Mouse (Mus musculus): ENCODE results near the gene Tmem201.

DNA sequence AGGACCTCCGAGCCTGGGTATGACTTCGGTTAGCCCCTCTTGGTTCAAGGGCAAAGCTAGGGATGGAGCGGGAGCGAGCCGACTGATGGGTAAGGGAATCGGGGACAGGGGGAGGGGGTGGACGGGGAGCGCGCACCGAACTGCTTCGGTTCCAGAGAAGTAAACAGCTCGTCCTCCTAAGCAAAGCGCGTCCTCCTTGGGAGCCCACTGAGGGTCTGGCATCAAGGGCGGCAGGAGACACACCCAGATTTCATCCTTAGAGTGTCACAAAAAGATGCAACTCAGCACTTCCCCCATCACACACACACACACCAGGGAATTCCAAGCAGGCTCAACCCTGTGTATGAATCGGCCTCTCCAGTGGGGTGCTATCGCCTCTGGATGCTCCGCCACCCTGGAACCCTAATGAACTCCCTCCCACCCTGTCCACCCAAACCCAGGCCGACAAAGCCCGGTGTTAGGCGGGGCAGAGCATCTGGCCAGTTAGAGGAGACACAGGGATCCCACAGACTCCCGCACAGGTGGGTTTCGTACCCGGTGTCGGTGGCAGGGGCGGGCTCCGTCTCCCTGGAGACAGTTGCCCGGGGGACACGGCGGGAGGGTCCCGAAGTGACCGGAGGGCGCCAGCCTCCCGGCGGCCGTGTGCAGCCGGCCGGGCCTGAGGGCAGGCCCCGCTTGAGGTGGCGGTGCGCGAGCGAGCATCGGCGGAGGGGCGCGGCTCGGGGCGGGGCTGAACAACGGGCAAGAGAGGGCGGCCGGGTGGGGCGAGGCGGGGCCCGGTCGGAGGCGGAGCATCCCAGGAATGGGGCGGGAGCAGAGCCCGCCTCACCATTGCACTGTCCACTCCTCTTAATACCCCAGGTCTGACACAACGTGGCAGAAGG, 62.2 kb downstream of the Tmem201 start:
- TF ChIP-seq POLR2A (IDR thresholded peaks at IDR 0.05; ENCODE audit: borderline replicate concordance, control insufficient read depth, low read depth, low read length): no peak
- no peak for TF ChIP-seq CTCF (IDR thresholded peaks at IDR 0.05; ENCODE audit: control insufficient read depth, insufficient read depth, low read length)

Data from bone marrow, adult 2 months (tissue).